Mouse (Mus musculus) kidney, embryonic 15.5 days (tissue): ENCODE measurements at regions not wholly inside any gene's neighbourhood (a gene's known extent, or its start where the extent isn't known, plus 50 kb on each side); places are given as distances from the start of the nearest gene placed in this dataset. TPM values are rescaled to one million over a fixed set of nuclear protein-coding genes. Genes with fewer than 3 reads are reported as not detected.

Experiments used
- ATAC-seq: fragments of 200-750 bp; cut with Nextera tagmentation; replicated peaks from 2 replicates; pipeline ENCODE4 v1.8.0; 2017; ENCODE audit warnings: moderate TSS enrichment; ENCODE audit not compliant: low FRiP score
- H3K27ac ChIP-seq: fragments of 300-500 bp; sonication (generic); 2 replicates; pipeline ENCODE4 v1.5.1; 2015; ENCODE audit warnings: mild to moderate bottlenecking, inconsistent platforms
- H3K27me3 ChIP-seq: fragments of 300-500 bp; sonication (generic); 2 replicates; pipeline ENCODE4 v1.6.1; 2015; ENCODE audit warnings: inconsistent platforms
- H3K36me3 ChIP-seq: fragments of 300-500 bp; sonication (generic); 2 replicates; pipeline ENCODE4 v1.6.1; 2015; ENCODE audit warnings: inconsistent platforms
- H3K4me1 ChIP-seq: fragments of 300-500 bp; sonication (generic); 2 replicates; pipeline ENCODE4 v1.6.1; 2015; ENCODE audit warnings: inconsistent platforms
- H3K4me2 ChIP-seq: fragments of 300-500 bp; sonication (generic); 2 replicates; pipeline ENCODE4 v1.6.1; 2015; ENCODE audit warnings: moderate library complexity, mild to moderate bottlenecking, inconsistent platforms
- H3K4me3 ChIP-seq: fragments of 300-500 bp; sonication (generic); replicated peaks from 2 replicates; pipeline ENCODE4 v1.5.1; 2015; ENCODE audit warnings: mild to moderate bottlenecking, inconsistent platforms
- H3K9ac ChIP-seq: fragments of 300-500 bp; sonication (generic); 2 replicates; pipeline ENCODE4 v1.6.1; 2015; ENCODE audit warnings: mild to moderate bottlenecking, inconsistent platforms
- H3K9me3 ChIP-seq: fragments of 300-500 bp; sonication (generic); replicated peaks from 2 replicates; pipeline ENCODE4 v1.6.1; 2016; ENCODE audit warnings: inconsistent platforms
- WGBS: fragments of 180-500 bp; shearing (Covaris S2); methylation state at CpG from one replicate; pipeline ENCODE4 v1.1.7; 2015; ENCODE audit warnings: mixed read lengths; 5-methylcytosine and 5-hydroxymethylcytosine counted together
- microRNA-seq: library from miRNA; unstranded; fragments of <30 nt; microRNA quantifications from one replicate; pipeline ENCODE4, GENCODE M21; 2016

DNA sequence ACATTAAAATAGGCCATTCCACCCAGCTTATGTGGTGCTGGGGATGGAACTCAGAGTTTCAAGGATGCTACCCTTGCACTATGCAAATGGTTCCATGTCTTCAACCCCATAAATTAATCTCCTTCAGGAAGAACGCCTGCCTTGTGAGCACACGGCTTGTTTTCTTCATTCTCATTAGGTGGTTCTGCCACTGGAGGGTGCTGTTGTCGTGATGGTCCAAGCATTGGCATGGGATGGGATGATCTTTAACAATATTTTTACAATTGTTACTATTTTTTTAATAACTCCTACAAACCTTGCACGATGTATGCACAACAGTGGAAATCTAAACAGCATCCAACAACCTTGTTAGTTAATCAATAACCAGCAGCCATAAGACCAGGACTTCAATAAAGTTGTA lies 185.0 kb downstream of the S1pr1 start:
- Histone ChIP-seq H3K9ac (no peak overlapping the region), H3K27ac (no peak overlapping the region), H3K36me3 (no peaks in the 10 kb centered on the region), H3K9me3 (no peaks in the 10 kb centered on the region), H3K4me1 (no peaks in the 10 kb centered on the region; the same call in 1 of the 2 replicates), H3K27me3 (no peaks in the 10 kb centered on the region), H3K4me2 (no peak overlapping the region), H3K4me3 (no peak overlapping the region)
- ATAC-seq, result no peak
- 48% methylated on average over 4 of the region's 4 CpGs for WGBS

DNA sequence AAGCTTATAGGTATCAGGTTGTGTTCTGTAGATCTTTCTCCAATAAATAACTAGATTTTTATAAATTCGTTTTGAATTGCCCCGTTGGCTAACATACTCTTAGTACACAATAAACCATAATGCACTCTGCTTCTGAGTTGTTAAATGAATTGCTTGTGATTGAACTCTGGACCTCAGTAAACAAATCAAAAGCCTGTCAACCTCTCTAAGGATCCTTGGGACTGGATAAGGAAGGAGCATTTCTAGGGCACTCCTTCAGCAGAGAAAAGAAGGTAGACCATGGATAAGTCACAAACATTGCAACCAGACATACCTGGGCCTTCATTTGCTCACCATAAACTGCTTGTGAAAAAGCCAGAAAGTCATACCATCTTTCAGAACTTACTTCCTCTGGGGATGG lies 191.4 kb downstream of the S1pr1 start:
- H3K27ac ChIP-seq, result no peak overlapping the region
- H3K27me3 ChIP-seq, result no peaks in the 10 kb centered on the region
- H3K9ac ChIP-seq, result no peak overlapping the region
- H3K4me3 ChIP-seq, result no peak overlapping the region
- no peak for ATAC-seq
- H3K9me3 ChIP-seq, result no peaks in the 10 kb centered on the region
- H3K4me2 ChIP-seq, result no peak overlapping the region
- no peaks in the 10 kb centered on the region for H3K36me3 ChIP-seq
- WGBS, result 74% methylated on average over 2 of the region's 2 CpGs
- no peaks in the 10 kb centered on the region for H3K4me1 ChIP-seq

DNA sequence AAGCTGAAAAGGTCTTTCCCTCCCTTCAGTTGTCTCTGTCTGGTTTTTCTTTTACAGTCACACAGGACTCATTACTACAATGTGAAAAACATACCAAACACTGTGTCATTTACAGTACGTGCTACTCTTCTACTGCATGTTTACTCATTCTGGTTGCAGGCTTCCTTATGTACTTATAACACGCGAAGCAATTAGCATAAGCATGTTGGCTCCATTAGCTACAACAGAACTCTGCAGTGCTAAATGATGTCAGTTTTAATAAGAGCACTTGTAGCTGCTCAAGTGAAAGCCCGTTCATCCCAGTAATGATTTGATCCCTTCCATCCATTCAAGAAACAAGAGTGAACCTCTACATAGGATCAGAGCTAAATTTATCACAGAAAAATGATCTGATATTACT lies 199.2 kb downstream of the S1pr1 start:
- Histone ChIP-seq H3K27ac (no peak overlapping the region), H3K9me3 (no peaks in the 10 kb centered on the region), H3K4me2 (no peak overlapping the region), H3K4me3 (no peak overlapping the region), H3K4me1 (no peaks in the 10 kb centered on the region), H3K36me3 (no peaks in the 10 kb centered on the region), H3K27me3 (no peaks in the 10 kb centered on the region), H3K9ac (no peak overlapping the region)
- 87% methylated on average over 4 of the region's 4 CpGs for WGBS
- ATAC-seq, result no peak

- H3K9ac ChIP-seq, result no peak overlapping the region
- H3K36me3 ChIP-seq, result no peaks in the 10 kb centered on the region
- no peaks in the 10 kb centered on the region for H3K9me3 ChIP-seq
- no peak overlapping the region for H3K27ac ChIP-seq
- no peaks in the 10 kb centered on the region for H3K27me3 ChIP-seq
- no peaks in the 10 kb centered on the region for H3K4me1 ChIP-seq
- H3K4me3 ChIP-seq, result no peak overlapping the region
- 93% methylated on average over 4 of the region's 4 CpGs for WGBS
- no peak for ATAC-seq
- no peak overlapping the region for H3K4me2 ChIP-seq
These were observed 205.2 kb downstream of the S1pr1 start for GRCm38 (mm10) chr3:115509658-115510057.

GRCm38 (mm10) chr3:115497420-115497819 lies 217.5 kb downstream of the S1pr1 start:
- 70% methylated on average over 1 of the region's 1 CpGs for WGBS
- Histone ChIP-seq H3K4me1 (no peaks in the 10 kb centered on the region), H3K27me3 (no peaks in the 10 kb centered on the region), H3K27ac (no peak overlapping the region), H3K9ac (no peak overlapping the region), H3K4me3 (no peak overlapping the region), H3K9me3 (no peaks in the 10 kb centered on the region), H3K36me3 (no peaks in the 10 kb centered on the region), H3K4me2 (no peak overlapping the region)
- ATAC-seq, result no peak

GRCm38 (mm10) chr3:115496110-115496509 lies 218.8 kb downstream of the S1pr1 start:
- Histone ChIP-seq H3K4me2 (no peak overlapping the region), H3K9ac (no peak overlapping the region), H3K36me3 (no peaks in the 10 kb centered on the region), H3K4me1 (no peaks in the 10 kb centered on the region), H3K27ac (no peak overlapping the region), H3K27me3 (no peaks in the 10 kb centered on the region), H3K4me3 (no peak overlapping the region), H3K9me3 (no peaks in the 10 kb centered on the region)
- ATAC-seq, result no peak
- 75% methylated on average over 3 of the region's 3 CpGs for WGBS

DNA sequence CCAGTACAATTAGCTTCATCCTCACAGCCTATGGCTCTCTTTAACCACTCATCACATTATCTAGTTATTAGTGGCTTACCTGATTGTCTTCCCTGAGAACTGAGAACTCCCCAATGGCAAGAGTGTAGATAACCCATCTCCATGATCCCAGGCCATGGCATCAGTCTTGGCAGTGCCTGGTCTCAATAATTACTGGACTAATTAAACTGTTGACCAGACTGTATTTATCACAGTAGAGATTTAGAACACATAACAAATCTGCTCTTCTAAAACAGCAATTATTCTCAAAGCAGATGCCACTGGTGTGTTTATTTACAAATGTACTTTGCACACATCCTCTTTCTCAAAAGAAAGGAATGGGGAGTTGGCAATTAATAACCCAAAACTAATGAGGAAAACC lies 219.2 kb downstream of the S1pr1 start:
- no peak for ATAC-seq
- Histone ChIP-seq H3K4me2 (no peak overlapping the region), H3K9me3 (0 out of 2 replicates have a peak, but pooled peaks cover under 1% of the 10 kb centered on the region), H3K27me3 (no peaks in the 10 kb centered on the region), H3K4me1 (no peaks in the 10 kb centered on the region), H3K27ac (no peak overlapping the region), H3K36me3 (no peaks in the 10 kb centered on the region), H3K9ac (no peak overlapping the region), H3K4me3 (no peak overlapping the region)

GRCm38 (mm10) chr3:115468980-115469379 lies 245.9 kb downstream of the S1pr1 start:
- H3K9ac ChIP-seq, result no peak overlapping the region
- ATAC-seq, result no peak
- no peaks in the 10 kb centered on the region for H3K36me3 ChIP-seq
- no peak overlapping the region for H3K4me2 ChIP-seq
- H3K27me3 ChIP-seq, result no peaks in the 10 kb centered on the region
- H3K4me1 ChIP-seq, result no peaks in the 10 kb centered on the region
- 72% methylated on average over 4 of the region's 4 CpGs for WGBS
- no peak overlapping the region for H3K4me3 ChIP-seq
- H3K27ac ChIP-seq, result no peak overlapping the region
- no peaks in the 10 kb centered on the region for H3K9me3 ChIP-seq

DNA sequence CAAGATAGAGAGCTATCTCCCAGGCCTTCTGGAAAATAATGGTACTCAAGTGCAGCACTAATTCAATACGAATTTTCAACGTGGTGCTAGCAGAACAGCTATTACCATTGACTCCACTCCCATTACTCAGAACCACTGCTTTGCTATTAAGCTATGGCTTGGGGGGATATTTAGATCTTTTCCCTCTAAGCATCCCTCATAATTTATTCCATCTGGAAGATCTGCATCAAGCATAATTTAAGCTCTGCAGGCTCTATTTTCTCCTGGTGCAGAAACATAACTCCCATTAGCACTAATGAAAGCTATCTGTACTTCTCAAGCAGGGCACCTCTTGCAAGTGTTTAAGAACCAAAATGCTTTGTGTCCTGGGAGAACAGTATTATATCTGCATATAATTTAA lies 247.0 kb downstream of the S1pr1 start:
- no peaks in the 10 kb centered on the region for H3K27me3 ChIP-seq
- 66% methylated on average over 2 of the region's 2 CpGs for WGBS
- ATAC-seq, result no peak
- H3K4me3 ChIP-seq, result no peak overlapping the region
- no peak overlapping the region for H3K4me2 ChIP-seq
- H3K4me1 ChIP-seq, result no peaks in the 10 kb centered on the region
- no peaks in the 10 kb centered on the region for H3K36me3 ChIP-seq
- H3K27ac ChIP-seq, result no peak overlapping the region
- no peaks in the 10 kb centered on the region for H3K9me3 ChIP-seq
- no peak overlapping the region for H3K9ac ChIP-seq

DNA sequence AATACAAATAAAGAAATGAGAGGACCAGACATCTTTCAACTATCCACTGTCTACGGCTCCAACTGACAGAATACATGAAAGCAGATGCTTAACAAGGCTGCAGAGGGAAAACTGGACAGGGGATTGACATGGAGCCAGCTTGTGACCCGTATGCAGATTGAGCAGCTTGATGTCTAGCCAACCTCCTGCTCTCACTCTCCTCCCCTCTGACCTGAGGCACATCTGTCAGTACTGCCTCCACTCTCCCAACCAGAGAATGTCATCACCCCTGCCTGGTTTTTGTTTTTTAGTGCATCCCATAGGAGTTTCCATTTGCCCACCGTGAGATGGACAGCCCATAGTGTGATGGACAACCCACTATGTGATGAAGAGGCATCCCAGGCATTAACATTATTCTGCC lies 252.2 kb downstream of the S1pr1 start:
- ATAC-seq, result no peak
- no peak overlapping the region for H3K27ac ChIP-seq
- H3K27me3 ChIP-seq, result no peaks in the 10 kb centered on the region
- H3K4me3 ChIP-seq, result no peak overlapping the region
- no peak overlapping the region for H3K4me2 ChIP-seq
- H3K4me1 ChIP-seq, result no peaks in the 10 kb centered on the region
- 63% methylated on average over 3 of the region's 3 CpGs for WGBS
- no peaks in the 10 kb centered on the region for H3K9me3 ChIP-seq
- no peak overlapping the region for H3K9ac ChIP-seq
- H3K36me3 ChIP-seq, result no peaks in the 10 kb centered on the region

Small RNA genes in the stretch of these regions (microRNA-seq; reads per million reads assigned to microRNA genes)
- not detected for gene Gm25347
